Mouse (Mus musculus): ENCODE results near the gene Vamp3. TPM values are rescaled to one million over a fixed set of nuclear protein-coding genes. Genes with fewer than 3 reads are reported as not detected.

Gene Vamp3
- polyA plus RNA-seq, 1 experiment from 2014 or later: 98.6 TPM

DNA sequence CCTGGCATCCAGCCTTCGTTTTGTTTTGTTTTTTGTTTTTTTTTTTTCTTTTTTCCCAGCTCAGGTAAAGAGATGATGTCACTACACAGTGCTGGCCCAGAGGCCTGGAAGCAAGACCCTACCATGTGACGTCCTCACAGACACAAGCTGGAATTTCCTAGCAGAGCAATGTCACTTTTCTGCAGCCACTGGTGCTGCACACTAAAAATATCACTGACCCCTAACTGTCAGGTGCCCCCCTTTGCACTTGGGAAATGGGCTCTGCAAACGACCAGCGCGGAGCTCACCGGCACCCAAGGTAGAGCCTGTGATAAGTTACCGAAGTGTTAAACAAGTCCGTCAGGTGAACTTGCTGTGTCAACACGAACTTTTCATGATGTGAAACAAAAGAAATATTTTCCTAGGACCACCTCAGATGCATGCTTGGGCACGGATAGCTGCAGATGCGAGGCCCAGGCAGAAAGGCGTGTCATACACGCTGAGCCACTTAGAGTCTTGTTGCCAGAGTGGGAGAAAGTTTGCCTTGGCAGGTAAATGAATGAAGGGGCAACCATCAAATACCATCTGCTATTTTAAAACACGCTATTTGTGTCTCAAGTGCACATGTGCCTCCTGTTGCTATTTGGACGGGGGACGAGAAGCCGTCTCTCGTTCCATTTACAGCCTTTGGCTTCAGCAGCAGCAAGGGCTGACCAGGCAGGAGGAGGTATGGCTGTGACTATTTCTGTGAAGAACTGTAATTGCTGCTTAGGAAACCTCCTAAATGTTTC is 38.8 kb upstream of the Vamp3 start:
- Histone ChIP-seq H3K4me3 (ENCODE audit: low read depth, low read length) (no peak overlapping the region), H3K4me1 (ENCODE audit: insufficient read depth) (no peaks in the 10 kb centered on the region), H3K9me3 (ENCODE audit: low read depth, low read length) (no peaks in the 10 kb centered on the region), H3K36me3 (ENCODE audit: insufficient read depth) (no peaks in the 10 kb centered on the region), H3K4me2 (peak overlapping the region; percentile 16; the same call in 1 of the 2 replicates), H3K9ac (no peak overlapping the region), H3K27ac (ENCODE audit: low read depth) (peak overlapping the region; percentile 59; the same call in 1 of the 2 replicates), H3K27me3 (ENCODE audit: insufficient read depth, low read length) (no peaks in the 10 kb centered on the region)
- DNase-seq: peak; percentile 32
- 55% methylated on average over 18 of the region's 18 CpGs for WGBS
- no peak for TF ChIP-seq CTCF (IDR thresholded peaks at IDR 0.05; ENCODE audit: low read depth)
- peak; percentile 75 for ATAC-seq (ENCODE audit: insufficient read depth)

DNA sequence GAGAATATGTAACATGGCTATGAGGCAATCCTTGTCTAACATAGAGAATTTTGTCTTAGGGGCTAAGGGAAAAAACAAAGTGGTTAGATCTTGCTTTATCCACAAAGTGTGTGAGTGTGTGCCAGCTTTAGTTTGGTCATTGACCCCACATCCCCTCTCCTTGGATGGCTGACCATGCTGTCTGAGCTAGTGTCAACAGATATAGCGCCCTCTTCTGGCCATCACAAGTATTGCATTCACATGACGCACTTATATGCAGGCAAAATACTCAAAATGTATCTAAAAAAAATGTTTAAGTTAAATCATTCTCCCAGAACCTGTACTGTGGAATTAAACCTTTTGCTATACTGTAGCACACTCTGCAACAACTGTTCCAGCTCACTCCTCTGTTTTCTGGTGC is 37.4 kb upstream of the Vamp3 start:
- H3K4me1 ChIP-seq (ENCODE audit: insufficient read depth): no peaks in the 10 kb centered on the region
- peak; percentile 62 for TF ChIP-seq CTCF (IDR thresholded peaks at IDR 0.05; ENCODE audit: low read depth)
- no peak overlapping the region for H3K4me2 ChIP-seq
- DNase-seq (peak; percentile 60), ATAC-seq (ENCODE audit: insufficient read depth) (no peak)
- H3K36me3 ChIP-seq (ENCODE audit: insufficient read depth): no peaks in the 10 kb centered on the region
- no peaks in the 10 kb centered on the region for H3K9me3 ChIP-seq (ENCODE audit: low read depth, low read length)
- H3K27me3 ChIP-seq (ENCODE audit: insufficient read depth, low read length): no peaks in the 10 kb centered on the region
- no peak overlapping the region for H3K9ac ChIP-seq
- H3K4me3 ChIP-seq (ENCODE audit: low read depth, low read length): no peak overlapping the region
- 33% methylated on average over 2 of the region's 2 CpGs for WGBS
- H3K27ac ChIP-seq (ENCODE audit: low read depth): no peak overlapping the region

DNA sequence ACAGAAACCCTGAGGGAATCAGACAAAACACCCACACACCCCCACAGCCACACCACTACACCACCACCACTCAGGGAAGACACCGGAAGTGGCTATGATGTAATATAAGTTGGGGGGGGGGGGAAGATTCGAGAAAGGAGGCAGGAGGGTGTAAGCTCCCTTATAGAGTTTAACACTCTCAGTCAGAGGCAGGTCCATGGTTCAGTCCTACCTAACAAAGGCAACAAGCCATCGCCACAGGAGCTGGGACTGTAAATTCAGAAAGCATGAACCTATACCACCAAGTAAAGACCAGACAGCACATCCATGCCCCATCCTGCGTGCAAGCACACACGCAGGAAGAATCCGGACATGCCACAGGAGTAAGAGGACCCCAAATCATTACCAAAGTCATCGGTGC is 31.5 kb upstream of the Vamp3 start, which contains the start of gene Gm13090:
Gene Gm13090 (plus strand): TSS at position 301 of the 400 bp plus-strand sequence.
- Histone ChIP-seq H3K27me3 (ENCODE audit: insufficient read depth, low read length) (no peaks in the 10 kb centered on the region), H3K27ac (ENCODE audit: low read depth) (no peak within 1 kb of the TSS), H3K9ac (no peak within 1 kb of the TSS), H3K4me1 (ENCODE audit: insufficient read depth) (no peaks in the 10 kb centered on the region), H3K4me3 (ENCODE audit: low read depth, low read length) (no peak within 1 kb of the TSS), H3K36me3 (ENCODE audit: insufficient read depth) (no peaks in the 10 kb centered on the region), H3K4me2 (no peak within 1 kb of the TSS), H3K9me3 (ENCODE audit: low read depth, low read length) (no peaks in the 10 kb centered on the region)
- no peak for TF ChIP-seq CTCF (IDR thresholded peaks at IDR 0.05; ENCODE audit: low read depth)
- 82% methylated on average over 7 of the region's 7 CpGs for WGBS
- ATAC-seq (ENCODE audit: insufficient read depth) (no peak), DNase-seq (no peak)

DNA sequence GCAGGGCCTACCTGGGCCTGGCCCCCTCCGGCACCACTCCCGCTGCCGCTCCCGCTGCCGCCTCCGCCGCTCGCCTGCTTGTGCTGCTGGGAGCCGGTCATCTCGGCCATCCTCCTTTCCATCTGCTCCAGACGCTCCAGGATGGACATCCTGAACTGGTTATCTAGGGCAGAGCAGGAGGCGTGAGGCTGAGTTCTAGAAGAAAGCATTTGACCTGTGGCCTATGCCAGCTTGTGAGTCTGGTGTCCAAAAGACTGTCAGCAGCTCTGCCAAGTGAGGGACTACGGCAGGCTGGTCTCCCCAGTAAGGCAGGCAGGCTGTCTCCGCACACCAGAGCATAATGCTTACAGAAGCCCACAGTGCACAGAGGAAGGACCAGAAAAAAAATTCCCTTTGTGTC is 31.1 kb upstream of the Vamp3 start:
- Histone ChIP-seq H3K27me3 (ENCODE audit: insufficient read depth, low read length) (no peaks in the 10 kb centered on the region), H3K4me1 (ENCODE audit: insufficient read depth) (no peaks in the 10 kb centered on the region), H3K4me2 (no peak overlapping the region), H3K4me3 (ENCODE audit: low read depth, low read length) (no peak overlapping the region), H3K36me3 (ENCODE audit: insufficient read depth) (no peaks in the 10 kb centered on the region), H3K9ac (no peak overlapping the region), H3K27ac (ENCODE audit: low read depth) (no peak overlapping the region), H3K9me3 (ENCODE audit: low read depth, low read length) (no peaks in the 10 kb centered on the region)
- WGBS: 87% methylated on average over 14 of the region's 14 CpGs
- DNase-seq (no peak), ATAC-seq (ENCODE audit: insufficient read depth) (no peak)
- TF ChIP-seq CTCF (IDR thresholded peaks at IDR 0.05; ENCODE audit: low read depth): no peak

DNA sequence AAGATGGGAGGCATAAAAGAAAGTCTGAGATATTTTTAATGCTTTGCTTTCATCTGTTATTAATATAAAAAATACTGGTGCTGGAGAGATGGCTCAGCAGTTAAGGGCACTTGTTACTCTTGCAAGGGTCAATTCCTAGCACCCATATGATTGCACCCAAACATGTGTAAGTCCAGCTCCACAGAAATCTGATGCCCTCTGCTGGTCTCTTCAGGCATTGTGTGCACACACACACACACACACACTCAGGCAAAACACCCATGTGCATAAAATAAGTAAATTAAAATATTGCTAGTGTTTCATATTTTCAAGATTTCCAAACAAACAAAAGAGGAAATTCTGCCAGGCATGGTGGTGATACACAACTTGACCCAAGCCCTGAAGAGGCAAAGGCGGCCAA is 29.6 kb upstream of the Vamp3 start:
- H3K9ac ChIP-seq: no peak overlapping the region
- H3K4me3 ChIP-seq (ENCODE audit: low read depth, low read length): no peak overlapping the region
- no peak overlapping the region for H3K27ac ChIP-seq (ENCODE audit: low read depth)
- no peaks in the 10 kb centered on the region for H3K4me1 ChIP-seq (ENCODE audit: insufficient read depth)
- ATAC-seq (ENCODE audit: insufficient read depth) (no peak), DNase-seq (no peak)
- no peaks in the 10 kb centered on the region for H3K9me3 ChIP-seq (ENCODE audit: low read depth, low read length)
- H3K27me3 ChIP-seq (ENCODE audit: insufficient read depth, low read length): no peaks in the 10 kb centered on the region
- no peaks in the 10 kb centered on the region; the same call in 1 of the 2 replicates for H3K36me3 ChIP-seq (ENCODE audit: insufficient read depth)
- no peak overlapping the region for H3K4me2 ChIP-seq
- 87% methylated on average over 1 of the region's 1 CpGs for WGBS
- TF ChIP-seq CTCF (IDR thresholded peaks at IDR 0.05; ENCODE audit: low read depth): 0 out of 2 replicates have a peak, but pooled peaks have one; percentile 12

DNA sequence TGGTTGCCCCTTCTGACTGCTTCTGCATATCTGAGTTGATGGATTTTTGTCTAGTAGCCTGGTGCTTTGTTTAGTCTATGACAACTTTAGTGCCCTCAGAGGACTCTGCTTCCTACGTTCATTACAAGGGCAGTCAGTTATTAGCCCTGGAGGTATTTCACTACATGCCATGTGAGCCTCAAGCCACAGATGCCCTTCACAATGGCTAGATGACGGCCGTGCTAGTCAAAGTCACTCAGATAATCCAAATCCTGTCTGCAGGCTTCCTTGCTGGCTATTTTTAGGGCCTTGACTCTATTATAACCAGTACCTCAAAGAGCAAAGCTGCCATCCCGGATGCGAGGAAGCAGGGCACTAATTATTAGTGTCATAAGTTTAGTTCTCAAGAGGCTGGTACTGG is 25.3 kb upstream of the Vamp3 start:
- no peaks in the 10 kb centered on the region for H3K27me3 ChIP-seq (ENCODE audit: insufficient read depth, low read length)
- no peak for TF ChIP-seq CTCF (IDR thresholded peaks at IDR 0.05; ENCODE audit: low read depth)
- H3K4me1 ChIP-seq (ENCODE audit: insufficient read depth): no peaks in the 10 kb centered on the region
- ATAC-seq (ENCODE audit: insufficient read depth): no peak
- no peak overlapping the region for H3K27ac ChIP-seq (ENCODE audit: low read depth)
- no peak for DNase-seq
- no peaks in the 10 kb centered on the region; the same call in 1 of the 2 replicates for H3K36me3 ChIP-seq (ENCODE audit: insufficient read depth)
- H3K4me3 ChIP-seq (ENCODE audit: low read depth, low read length): no peak overlapping the region
- 67% methylated on average over 5 of the region's 5 CpGs for WGBS
- no peak overlapping the region for H3K9ac ChIP-seq
- H3K9me3 ChIP-seq (ENCODE audit: low read depth, low read length): no peaks in the 10 kb centered on the region
- no peak overlapping the region for H3K4me2 ChIP-seq

DNA sequence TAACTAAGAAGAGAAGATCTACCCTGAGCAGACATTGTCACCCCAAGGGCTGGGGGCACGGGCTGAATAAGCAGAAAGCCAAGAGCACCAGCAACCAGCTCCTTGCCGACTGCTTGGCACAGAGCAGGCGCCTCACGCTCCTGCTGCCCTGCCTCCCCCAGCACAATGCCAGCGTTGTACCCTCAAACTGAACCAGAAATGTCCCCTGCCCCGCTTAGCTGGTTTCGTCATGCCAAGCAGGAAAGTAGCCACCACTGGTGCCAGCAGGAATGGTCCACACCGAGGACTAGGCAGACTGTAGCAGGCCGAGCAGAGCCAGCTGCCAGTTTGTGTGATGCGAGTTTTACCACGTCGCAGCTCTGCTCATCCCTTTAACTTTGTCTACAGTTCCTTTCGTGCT is 24.2 kb upstream of the Vamp3 start:
- H3K9me3 ChIP-seq (ENCODE audit: low read depth, low read length): no peaks in the 10 kb centered on the region
- H3K36me3 ChIP-seq (ENCODE audit: insufficient read depth): peaks cover 6% of the 10 kb centered on the region; the same call in 1 of the 2 replicates
- no peak overlapping the region for H3K4me2 ChIP-seq
- H3K4me3 ChIP-seq (ENCODE audit: low read depth, low read length): no peak overlapping the region
- 92% methylated on average over 13 of the region's 13 CpGs for WGBS
- no peak overlapping the region for H3K27ac ChIP-seq (ENCODE audit: low read depth)
- no peaks in the 10 kb centered on the region for H3K4me1 ChIP-seq (ENCODE audit: insufficient read depth)
- H3K27me3 ChIP-seq (ENCODE audit: insufficient read depth, low read length): no peaks in the 10 kb centered on the region
- no peak for TF ChIP-seq CTCF (IDR thresholded peaks at IDR 0.05; ENCODE audit: low read depth)
- no peak for DNase-seq
- ATAC-seq (ENCODE audit: insufficient read depth): no peak
- H3K9ac ChIP-seq: no peak overlapping the region

All from lung, embryonic 14.5 days (tissue).